Mouse (Mus musculus) liver, adult 2 months (tissue): ENCODE data around the gene Rcor1.

Source experiments
- CTCF ChIP-seq: fragments of 200-500 bp; IDR thresholded peaks from 2 replicates; pipeline ENCODE4 v1.5.1; 2011; ENCODE audit warnings: low read depth, low read length, control low read depth
- POLR2A ChIP-seq: fragments of 200-500 bp; IDR thresholded peaks from 2 replicates; pipeline ENCODE4 v1.6.1; 2011; ENCODE audit warnings: low read length, control low read depth; ENCODE audit not compliant: insufficient read depth; ENCODE audit errors: extremely low read depth

DNA sequence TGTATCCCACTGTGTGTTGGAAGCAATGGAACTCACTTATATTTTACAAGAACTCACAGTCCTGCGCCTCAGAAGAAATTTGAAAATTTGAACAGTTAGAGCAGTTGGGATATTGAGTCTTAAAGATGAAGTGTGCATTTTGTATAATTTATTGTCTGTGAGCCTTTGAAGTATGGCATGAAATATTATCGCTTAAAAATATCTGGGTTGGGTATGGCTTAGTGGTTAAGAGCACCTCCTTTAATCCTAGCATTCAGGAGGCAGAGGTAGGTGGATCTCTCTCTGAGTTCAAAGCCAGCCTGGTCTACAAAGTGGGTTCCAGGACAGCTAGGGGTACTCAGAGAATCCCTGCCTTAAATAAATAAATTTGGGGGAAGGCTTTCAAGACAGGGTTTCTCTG, 20.1 kb upstream of the Rcor1 start:
- TF ChIP-seq CTCF, result no peak
- TF ChIP-seq POLR2A, result no peak
